Mouse (Mus musculus) bone marrow, adult 2 months (tissue): Measurements from ENCODE around the gene Otop2.

Experiments
- CTCF ChIP-seq: fragments of 200-500 bp; IDR thresholded peaks from 2 replicates; pipeline ENCODE4 v1.5.1; 2011; ENCODE audit warnings: low read length, control low read depth; ENCODE audit not compliant: control insufficient read depth, insufficient read depth
- POLR2A ChIP-seq: fragments of 200-500 bp; IDR thresholded peaks from 2 replicates; pipeline ENCODE4 v1.6.1; 2011; ENCODE audit warnings: low read depth, mild to moderate bottlenecking, control low read depth, low read length, borderline replicate concordance; ENCODE audit not compliant: control insufficient read depth

DNA sequence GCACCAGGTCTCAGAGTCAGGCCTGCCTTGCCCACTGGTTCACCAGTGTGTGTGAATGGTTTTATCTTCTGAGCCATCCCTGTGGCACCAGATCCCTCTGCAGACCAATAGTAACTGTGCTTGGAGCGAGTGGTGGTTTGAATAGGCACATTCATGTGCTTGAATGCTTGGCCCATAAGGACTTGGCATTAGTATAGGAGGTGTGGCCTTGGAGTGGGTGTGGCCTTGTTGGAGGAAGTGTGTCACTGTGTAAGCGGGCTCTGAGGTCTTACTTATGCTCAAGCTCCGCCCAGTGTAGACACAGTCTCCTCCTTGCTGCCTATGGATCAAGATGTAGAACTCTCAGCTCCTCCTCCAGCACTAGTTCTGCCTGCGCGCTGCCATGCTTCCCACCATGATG, 19.6 kb upstream of the Otop2 start:
- no peak for TF ChIP-seq CTCF
- no peak for TF ChIP-seq POLR2A
